Mouse (Mus musculus) kidney, embryonic 15.5 days (tissue): Measurements from ENCODE around the gene G6pc2. TPM values are rescaled to one million over a fixed set of nuclear protein-coding genes. Genes with fewer than 3 reads are reported as not detected.
A peak's percentile ranks its signal among the peaks of the same experiment; 100 is the strongest.

ENCODE experiments used
- ATAC-seq: fragments of 200-750 bp; cut with Nextera tagmentation; replicated peaks from 2 replicates; pipeline ENCODE4 v1.8.0; 2017; ENCODE audit warnings: moderate TSS enrichment; ENCODE audit not compliant: low FRiP score
- H3K27ac ChIP-seq: fragments of 300-500 bp; sonication (generic); 2 replicates; pipeline ENCODE4 v1.5.1; 2015; ENCODE audit warnings: mild to moderate bottlenecking, inconsistent platforms
- H3K27me3 ChIP-seq: fragments of 300-500 bp; sonication (generic); 2 replicates; pipeline ENCODE4 v1.6.1; 2015; ENCODE audit warnings: inconsistent platforms
- H3K36me3 ChIP-seq: fragments of 300-500 bp; sonication (generic); 2 replicates; pipeline ENCODE4 v1.6.1; 2015; ENCODE audit warnings: inconsistent platforms
- H3K4me1 ChIP-seq: fragments of 300-500 bp; sonication (generic); 2 replicates; pipeline ENCODE4 v1.6.1; 2015; ENCODE audit warnings: inconsistent platforms
- H3K4me2 ChIP-seq: fragments of 300-500 bp; sonication (generic); 2 replicates; pipeline ENCODE4 v1.6.1; 2015; ENCODE audit warnings: moderate library complexity, mild to moderate bottlenecking, inconsistent platforms
- H3K4me3 ChIP-seq: fragments of 300-500 bp; sonication (generic); replicated peaks from 2 replicates; pipeline ENCODE4 v1.5.1; 2015; ENCODE audit warnings: mild to moderate bottlenecking, inconsistent platforms
- H3K9ac ChIP-seq: fragments of 300-500 bp; sonication (generic); 2 replicates; pipeline ENCODE4 v1.6.1; 2015; ENCODE audit warnings: mild to moderate bottlenecking, inconsistent platforms
- H3K9me3 ChIP-seq: fragments of 300-500 bp; sonication (generic); replicated peaks from 2 replicates; pipeline ENCODE4 v1.6.1; 2016; ENCODE audit warnings: inconsistent platforms
- WGBS: fragments of 180-500 bp; shearing (Covaris S2); methylation state at CpG from one replicate; pipeline ENCODE4 v1.1.7; 2015; ENCODE audit warnings: mixed read lengths; 5-methylcytosine and 5-hydroxymethylcytosine counted together
- polyA plus RNA-seq: library from polyadenylated mRNA; unstranded; fragments of >200 nt; fragmentation: Nextera tagmentation; extraction: Ambion mirVana; gene quantifications from 2 replicates; pipeline ENCODE4 v1.2.1, GENCODE M21; 2015

Gene G6pc2
- polyA plus RNA-seq, 1 experiment from 2014 or later: 4.6 TPM

DNA sequence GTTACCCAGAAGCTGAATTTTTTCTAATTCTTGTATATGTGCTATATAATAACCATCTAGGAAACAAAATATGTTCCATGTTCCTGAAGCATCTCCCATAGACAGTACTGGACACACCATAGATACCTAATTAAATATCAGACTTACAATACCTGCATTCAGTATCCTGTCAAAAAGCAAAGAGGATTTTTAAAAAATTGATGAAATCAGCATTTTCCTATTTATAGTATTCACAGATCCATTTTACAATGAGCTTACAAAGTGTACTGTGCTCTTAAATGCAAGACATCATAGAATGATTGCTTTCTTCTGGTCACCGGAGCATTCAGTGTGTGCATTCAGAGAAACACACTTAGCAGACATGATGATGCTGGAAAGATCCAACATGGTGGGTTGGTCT, 36.2 kb downstream of the G6pc2 start:
- Histone ChIP-seq H3K9me3 (no peaks in the 10 kb centered on the region), H3K9ac (no peak overlapping the region), H3K27me3 (no peaks in the 10 kb centered on the region), H3K36me3 (no peaks in the 10 kb centered on the region), H3K4me1 (peaks cover 4% of the 10 kb centered on the region; the same call in 1 of the 2 replicates), H3K4me3 (no peak overlapping the region), H3K27ac (no peak overlapping the region), H3K4me2 (no peak overlapping the region)
- WGBS: 94% methylated on average over 1 of the region's 1 CpGs
- ATAC-seq: no peak

- Histone ChIP-seq H3K27ac (no peak overlapping the region), H3K27me3 (no peaks in the 10 kb centered on the region), H3K9me3 (no peaks in the 10 kb centered on the region), H3K9ac (no peak overlapping the region), H3K4me2 (no peak overlapping the region), H3K4me1 (peaks cover 4% of the 10 kb centered on the region; the same call in 1 of the 2 replicates), H3K36me3 (no peaks in the 10 kb centered on the region), H3K4me3 (no peak overlapping the region)
- whole genome bisulfite sequencing: 62% methylated on average over 16 of the region's 16 CpGs
- no peak for ATAC-seq
Observed at GRCm38 (mm10) chr2:69248221-69248755, 37.4 kb downstream of the G6pc2 start.

GRCm38 (mm10) chr2:69264069-69264618, 53.3 kb downstream of the G6pc2 start:
- H3K9ac ChIP-seq: no peak overlapping the region
- no peaks in the 10 kb centered on the region for H3K9me3 ChIP-seq
- H3K4me1 ChIP-seq: no peaks in the 10 kb centered on the region
- peak; percentile 70 for ATAC-seq
- H3K4me3 ChIP-seq: no peak overlapping the region
- H3K27me3 ChIP-seq: no peaks in the 10 kb centered on the region
- no peaks in the 10 kb centered on the region for H3K36me3 ChIP-seq
- no peak overlapping the region for H3K27ac ChIP-seq
- H3K4me2 ChIP-seq: no peak overlapping the region

- H3K27me3 ChIP-seq: no peaks in the 10 kb centered on the region
- no peaks in the 10 kb centered on the region for H3K9me3 ChIP-seq
- no peak overlapping the region for H3K27ac ChIP-seq
- H3K36me3 ChIP-seq: no peaks in the 10 kb centered on the region
- no peak overlapping the region for H3K4me2 ChIP-seq
- ATAC-seq: peak; percentile 60; the same call in 1 of the 2 replicates
- no peaks in the 10 kb centered on the region for H3K4me1 ChIP-seq
- 2% methylated on average over 1 of the region's 1 CpGs for WGBS
- H3K4me3 ChIP-seq: no peak overlapping the region
- no peak overlapping the region for H3K9ac ChIP-seq
Observed at GRCm38 (mm10) chr2:69275875-69276274, 65.0 kb downstream of the G6pc2 start.

Other genes starting within 250 kb of the G6pc2 start
- gene Nostrin, start 75.3 kb upstream of the G6pc2 start, polyA plus RNA-seq: 6.4 and 7.5 TPM in 2 replicates
- 240 TPM in 2 replicates for gene Spc25, start 4.9 kb upstream of the G6pc2 start, polyA plus RNA-seq
- gene Abcb11, start 131.5 kb downstream of the G6pc2 start, polyA plus RNA-seq: 0.14 TPM in 1 of 2 replicates, not detected in the other
- gene Dhrs9, start 169.4 kb downstream of the G6pc2 start, polyA plus RNA-seq: not detected in 2 replicates